Mouse (Mus musculus): ENCODE measurements around the gene Morc4.

Gene Morc4

GRCm38 (mm10) chrX:139870938-139871791, at the start of gene Morc4:
Gene Morc4 (minus strand): TSS chrX:139871677.
- peak; percentile 66 for DNase-seq (ENCODE audit: low spot score)

- DNase-seq (ENCODE audit: low spot score): no peak
Measured at GRCm38 (mm10) chrX:139920572-139920971, 49.1 kb upstream of the Morc4 start.

- no peak for DNase-seq (ENCODE audit: low spot score)
Measured at GRCm38 (mm10) chrX:139891387-139891786, 19.9 kb upstream of the Morc4 start.

- no peak for DNase-seq (ENCODE audit: low spot score)
Measured at GRCm38 (mm10) chrX:139883221-139883620, 11.7 kb upstream of the Morc4 start.

GRCm38 (mm10) chrX:139877936-139878335, 6.5 kb upstream of the Morc4 start:
- DNase-seq (ENCODE audit: low spot score): no peak

GRCm38 (mm10) chrX:139877105-139877504, 5.6 kb upstream of the Morc4 start:
- DNase-seq (ENCODE audit: low spot score): no peak

GRCm38 (mm10) chrX:139870300-139870711, 1.2 kb downstream of the Morc4 start:
- DNase-seq (ENCODE audit: low spot score): peak; percentile 16

- no peak for DNase-seq (ENCODE audit: low spot score)
Measured at GRCm38 (mm10) chrX:139859402-139859801, 12.1 kb downstream of the Morc4 start.

GRCm38 (mm10) chrX:139854795-139855194, 16.7 kb downstream of the Morc4 start:
- no peak for DNase-seq (ENCODE audit: low spot score)

GRCm38 (mm10) chrX:139841091-139841490, 30.4 kb downstream of the Morc4 start:
- no peak for DNase-seq (ENCODE audit: low spot score)

GRCm38 (mm10) chrX:139839057-139839456, 32.4 kb downstream of the Morc4 start:
- DNase-seq (ENCODE audit: low spot score): no peak

- DNase-seq (ENCODE audit: low spot score): peak; percentile 53
Measured at GRCm38 (mm10) chrX:139832464-139832863, 39.0 kb downstream of the Morc4 start.

- no peak for DNase-seq (ENCODE audit: low spot score)
Measured at GRCm38 (mm10) chrX:139828363-139829092, 42.9 kb downstream of the Morc4 start.

- DNase-seq (ENCODE audit: low spot score): no peak
Measured at GRCm38 (mm10) chrX:139826926-139827325, 44.6 kb downstream of the Morc4 start.

GRCm38 (mm10) chrX:139825402-139825801, 46.1 kb downstream of the Morc4 start:
- no peak for DNase-seq (ENCODE audit: low spot score)

- no peak for DNase-seq (ENCODE audit: low spot score)
Measured at GRCm38 (mm10) chrX:139815201-139815600, 56.3 kb downstream of the Morc4 start.

GRCm38 (mm10) chrX:139814018-139814635, 57.4 kb downstream of the Morc4 start:
- DNase-seq (ENCODE audit: low spot score): no peak

- DNase-seq (ENCODE audit: low spot score): no peak
Measured at GRCm38 (mm10) chrX:139813299-139814002, 58.0 kb downstream of the Morc4 start.

GRCm38 (mm10) chrX:139812636-139813298, 58.7 kb downstream of the Morc4 start:
- DNase-seq (ENCODE audit: low spot score): no peak

GRCm38 (mm10) chrX:139808501-139808900, 63.0 kb downstream of the Morc4 start:
- no peak for DNase-seq (ENCODE audit: low spot score)

GRCm38 (mm10) chrX:139808085-139808484, 63.4 kb downstream of the Morc4 start:
- no peak for DNase-seq (ENCODE audit: low spot score)
